Mouse (Mus musculus): ENCODE data around the gene Atg101.
"Not testable (repeated sequence)": the region's sequence is repeated elsewhere in the genome, so short reads cannot be mapped to it uniquely, and the experiment has no call there.

Atg101 gene

GRCm38 (mm10) chr15:101321126-101321525, 37.1 kb downstream of the Atg101 start:
- Histone ChIP-seq H3K36me3 (ENCODE audit: control insufficient read depth, insufficient read depth, low read length, poor library complexity, severe bottlenecking) (no peaks in the 10 kb centered on the region), H3K27me3 (ENCODE audit: control insufficient read depth, insufficient read depth, low read length, poor library complexity, severe bottlenecking) (no peaks in the 10 kb centered on the region)
- DNase-seq (ENCODE audit: low read depth, low spot score), result no peak

GRCm38 (mm10) chr15:101322106-101322505, 38.0 kb downstream of the Atg101 start:
- DNase-seq (ENCODE audit: low read depth, low spot score), result no peak
- Histone ChIP-seq H3K27me3 (ENCODE audit: control insufficient read depth, insufficient read depth, low read length, poor library complexity, severe bottlenecking) (no peaks in the 10 kb centered on the region), H3K36me3 (ENCODE audit: control insufficient read depth, insufficient read depth, low read length, poor library complexity, severe bottlenecking) (no peaks in the 10 kb centered on the region)

- Histone ChIP-seq H3K27me3 (ENCODE audit: control insufficient read depth, insufficient read depth, low read length, poor library complexity, severe bottlenecking) (no peaks in the 10 kb centered on the region), H3K36me3 (ENCODE audit: control insufficient read depth, insufficient read depth, low read length, poor library complexity, severe bottlenecking) (no peaks in the 10 kb centered on the region)
- DNase-seq (ENCODE audit: low read depth, low spot score), result no peak
Measured at GRCm38 (mm10) chr15:101322640-101323039, 38.6 kb downstream of the Atg101 start.

- DNase-seq (ENCODE audit: low read depth, low spot score), result no peak
- no peaks in the 10 kb centered on the region for H3K27me3 ChIP-seq (ENCODE audit: control insufficient read depth, insufficient read depth, low read length, poor library complexity, severe bottlenecking)
Measured at GRCm38 (mm10) chr15:101323511-101323910, 39.4 kb downstream of the Atg101 start.

GRCm38 (mm10) chr15:101324409-101324808, 40.3 kb downstream of the Atg101 start:
- DNase-seq (ENCODE audit: low read depth, low spot score); H3K27me3 ChIP-seq (ENCODE audit: control insufficient read depth, insufficient read depth, low read length, poor library complexity, severe bottlenecking); H3K36me3 ChIP-seq (ENCODE audit: control insufficient read depth, insufficient read depth, low read length, poor library complexity, severe bottlenecking): not testable (repeated sequence)

More at GRCm38 (mm10) chr15:101323511-101323910, 39.4 kb downstream of the Atg101 start:
- no peaks in the 10 kb centered on the region for H3K36me3 ChIP-seq (ENCODE audit: control insufficient read depth, insufficient read depth, low read length, poor library complexity, severe bottlenecking)

GRCm38 (mm10) chr15:101325991-101326534, 42.0 kb downstream of the Atg101 start:
- no peaks in the 10 kb centered on the region for H3K36me3 ChIP-seq (ENCODE audit: control insufficient read depth, insufficient read depth, low read length, poor library complexity, severe bottlenecking)
- no peaks in the 10 kb centered on the region for H3K27me3 ChIP-seq (ENCODE audit: control insufficient read depth, insufficient read depth, low read length, poor library complexity, severe bottlenecking)
- DNase-seq (ENCODE audit: low read depth, low spot score), result no peak

- peak; percentile 78 for DNase-seq (ENCODE audit: low read depth, low spot score)
- no peaks in the 10 kb centered on the region for H3K36me3 ChIP-seq (ENCODE audit: control insufficient read depth, insufficient read depth, low read length, poor library complexity, severe bottlenecking)
- H3K27me3 ChIP-seq (ENCODE audit: control insufficient read depth, insufficient read depth, low read length, poor library complexity, severe bottlenecking), result no peaks in the 10 kb centered on the region
Measured at GRCm38 (mm10) chr15:101327282-101327681, 43.2 kb downstream of the Atg101 start.

- DNase-seq (ENCODE audit: low read depth, low spot score), result no peak
- Histone ChIP-seq H3K27me3 (ENCODE audit: control insufficient read depth, insufficient read depth, low read length, poor library complexity, severe bottlenecking) (no peaks in the 10 kb centered on the region), H3K36me3 (ENCODE audit: control insufficient read depth, insufficient read depth, low read length, poor library complexity, severe bottlenecking) (no peaks in the 10 kb centered on the region)
Measured at GRCm38 (mm10) chr15:101328876-101329563, 44.9 kb downstream of the Atg101 start.

- H3K27me3 ChIP-seq (ENCODE audit: control insufficient read depth, insufficient read depth, low read length, poor library complexity, severe bottlenecking), result no peaks in the 10 kb centered on the region
- no peaks in the 10 kb centered on the region for H3K36me3 ChIP-seq (ENCODE audit: control insufficient read depth, insufficient read depth, low read length, poor library complexity, severe bottlenecking)
- no peak for DNase-seq (ENCODE audit: low read depth, low spot score)
Measured at GRCm38 (mm10) chr15:101329564-101329892, 45.5 kb downstream of the Atg101 start.

- no peak for DNase-seq (ENCODE audit: low read depth, low spot score)
- no peaks in the 10 kb centered on the region for H3K27me3 ChIP-seq (ENCODE audit: control insufficient read depth, insufficient read depth, low read length, poor library complexity, severe bottlenecking)
- no peaks in the 10 kb centered on the region for H3K36me3 ChIP-seq (ENCODE audit: control insufficient read depth, insufficient read depth, low read length, poor library complexity, severe bottlenecking)
Measured at GRCm38 (mm10) chr15:101331090-101331489, 47.0 kb downstream of the Atg101 start.

GRCm38 (mm10) chr15:101332370-101332769, 48.3 kb downstream of the Atg101 start:
- Histone ChIP-seq H3K36me3 (ENCODE audit: control insufficient read depth, insufficient read depth, low read length, poor library complexity, severe bottlenecking) (no peaks in the 10 kb centered on the region), H3K27me3 (ENCODE audit: control insufficient read depth, insufficient read depth, low read length, poor library complexity, severe bottlenecking) (no peaks in the 10 kb centered on the region)
- no peak for DNase-seq (ENCODE audit: low read depth, low spot score)

- H3K36me3 ChIP-seq (ENCODE audit: control insufficient read depth, insufficient read depth, low read length, poor library complexity, severe bottlenecking), result no peaks in the 10 kb centered on the region
- H3K27me3 ChIP-seq (ENCODE audit: control insufficient read depth, insufficient read depth, low read length, poor library complexity, severe bottlenecking), result no peaks in the 10 kb centered on the region
- no peak for DNase-seq (ENCODE audit: low read depth, low spot score)
Measured at GRCm38 (mm10) chr15:101333165-101333564, 49.1 kb downstream of the Atg101 start.

GRCm38 (mm10) chr15:101333648-101334047, 49.6 kb downstream of the Atg101 start:
- Histone ChIP-seq H3K36me3 (ENCODE audit: control insufficient read depth, insufficient read depth, low read length, poor library complexity, severe bottlenecking) (no peaks in the 10 kb centered on the region), H3K27me3 (ENCODE audit: control insufficient read depth, insufficient read depth, low read length, poor library complexity, severe bottlenecking) (no peaks in the 10 kb centered on the region)
- no peak for DNase-seq (ENCODE audit: low read depth, low spot score)

GRCm38 (mm10) chr15:101336474-101337174, 52.6 kb downstream of the Atg101 start:
- H3K36me3 ChIP-seq (ENCODE audit: control insufficient read depth, insufficient read depth, low read length, poor library complexity, severe bottlenecking), result no peaks in the 10 kb centered on the region
- DNase-seq (ENCODE audit: low read depth, low spot score), result no peak
- no peaks in the 10 kb centered on the region for H3K27me3 ChIP-seq (ENCODE audit: control insufficient read depth, insufficient read depth, low read length, poor library complexity, severe bottlenecking)

GRCm38 (mm10) chr15:101338359-101338758, 54.3 kb downstream of the Atg101 start:
- no peaks in the 10 kb centered on the region for H3K27me3 ChIP-seq (ENCODE audit: control insufficient read depth, insufficient read depth, low read length, poor library complexity, severe bottlenecking)
- no peaks in the 10 kb centered on the region for H3K36me3 ChIP-seq (ENCODE audit: control insufficient read depth, insufficient read depth, low read length, poor library complexity, severe bottlenecking)
- no peak for DNase-seq (ENCODE audit: low read depth, low spot score)
